Mouse (Mus musculus): Measurements from ENCODE around the gene 5730596B20Rik. TPM values are rescaled to one million over a fixed set of nuclear protein-coding genes. Genes with fewer than 3 reads are reported as not detected.

Gene 5730596B20Rik
- polyA plus RNA-seq, 1 experiment from 2014 or later, result not detected

DNA sequence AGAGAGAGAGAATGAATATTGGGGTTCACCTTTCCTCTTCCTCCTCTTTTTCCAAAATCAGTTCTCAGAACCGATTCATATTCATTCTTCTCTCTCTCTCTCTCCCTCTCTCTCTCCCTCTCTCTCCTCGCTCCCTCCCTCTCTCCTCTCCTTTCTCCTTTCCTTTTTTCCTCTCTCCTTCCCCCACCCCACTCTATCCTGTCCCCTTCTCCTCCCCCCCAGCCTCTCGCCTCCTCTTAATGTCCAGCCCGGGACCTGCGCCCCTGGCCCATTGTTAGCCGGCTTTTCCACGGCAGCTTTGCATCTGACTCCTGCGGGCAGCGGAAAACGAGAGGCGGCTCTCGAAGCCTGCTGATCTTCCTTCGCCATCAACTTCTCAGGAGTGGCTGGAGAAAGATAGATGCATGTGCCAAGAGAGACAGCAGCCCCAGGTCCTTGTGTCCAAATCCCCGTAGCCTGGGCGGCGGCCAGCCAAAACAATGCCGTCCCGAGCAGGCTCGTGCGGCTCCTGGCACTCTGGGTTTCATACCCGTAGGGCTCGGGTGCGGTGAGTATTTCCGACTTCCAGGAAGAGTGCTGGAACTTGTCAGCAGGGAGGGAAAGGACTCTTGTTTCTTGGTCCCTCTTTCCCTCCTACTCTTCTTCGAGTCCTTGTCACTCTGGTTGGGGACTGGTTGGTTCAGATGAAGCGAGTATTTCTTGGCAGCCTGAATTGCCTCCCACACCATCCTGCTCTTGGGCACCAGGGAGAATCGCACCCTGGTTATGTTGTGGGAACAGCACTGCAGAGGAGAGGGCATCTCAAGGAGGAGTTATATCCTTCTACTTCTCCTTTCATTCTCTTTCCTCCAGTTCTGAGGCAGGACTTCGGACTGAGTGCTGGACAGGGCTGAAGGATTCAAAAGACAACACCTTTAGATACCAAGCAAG lies 11.6 kb upstream of the 5730596B20Rik start:
- Histone ChIP-seq H3K9me3 (ENCODE audit: low read length) (no peaks in the 10 kb centered on the region), H3K4me2 (ENCODE audit: low read depth, low read length) (peak overlapping the region; percentile 44), H3K27ac (ENCODE audit: low read depth) (peak overlapping the region; percentile 39; the same call in 1 of the 2 replicates), H3K4me1 (ENCODE audit: insufficient read depth) (no peaks in the 10 kb centered on the region; the same call in 1 of the 2 replicates), H3K36me3 (replicated peaks; ENCODE audit: insufficient read depth, low read length) (no peaks in the 10 kb centered on the region), H3K4me3 (ENCODE audit: low read depth, low read length) (no peak overlapping the region), H3K27me3 (ENCODE audit: insufficient read depth, low read length) (peaks cover 95% of the 10 kb centered on the region), H3K9ac (replicated peaks) (no peak overlapping the region)
- no peak for ATAC-seq
- peak; percentile 14 for DNase-seq
- no peak for TF ChIP-seq CTCF (IDR thresholded peaks at IDR 0.05; ENCODE audit: low read depth)
- no peak for TF ChIP-seq EP300 (IDR thresholded peaks at IDR 0.05; ENCODE audit: low read depth)
- 10% methylated on average over 28 of the region's 28 CpGs for WGBS (ENCODE audit: insufficient replicate concordance)

DNA sequence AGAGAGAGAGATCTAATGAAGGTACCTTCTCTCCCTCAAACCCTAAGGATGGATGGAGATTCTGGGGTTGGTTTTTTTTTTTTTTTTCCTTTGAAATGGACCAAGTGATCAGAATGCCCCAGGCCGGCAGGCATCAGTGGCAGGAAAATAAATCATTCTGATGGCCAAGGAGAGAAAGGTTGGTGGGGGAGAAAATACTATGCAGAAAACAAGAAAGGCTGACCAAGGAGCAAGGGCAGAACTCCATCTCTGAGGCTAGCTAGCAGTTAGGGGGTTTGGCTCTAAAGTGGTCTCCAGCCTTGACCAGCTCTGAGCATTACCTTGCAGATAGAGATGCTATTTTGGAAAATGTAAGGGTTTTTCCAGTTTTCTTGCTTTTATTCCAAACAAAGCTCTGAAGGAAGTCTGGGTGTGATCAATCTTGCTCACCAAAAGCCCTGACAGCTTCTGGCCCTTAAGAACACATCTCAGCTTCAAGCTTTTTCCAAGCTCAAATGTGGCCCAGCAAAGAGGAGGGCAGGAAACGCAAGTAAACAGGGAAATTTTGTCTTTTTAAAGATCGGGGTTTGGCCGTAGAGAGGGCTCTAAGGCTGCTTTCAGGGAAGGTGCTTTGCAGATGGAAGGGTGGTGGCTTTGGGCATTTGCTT lies 10.7 kb upstream of the 5730596B20Rik start:
- peaks cover 96% of the 10 kb centered on the region for H3K27me3 ChIP-seq (ENCODE audit: insufficient read depth, low read length)
- 23% methylated on average over 4 of the region's 4 CpGs for WGBS (ENCODE audit: insufficient replicate concordance)
- no peaks in the 10 kb centered on the region for H3K4me1 ChIP-seq (ENCODE audit: insufficient read depth)
- H3K9me3 ChIP-seq (ENCODE audit: low read length), result no peaks in the 10 kb centered on the region
- peak overlapping the region; percentile 3; the same call in 1 of the 2 replicates for H3K27ac ChIP-seq (ENCODE audit: low read depth)
- H3K9ac ChIP-seq (replicated peaks), result no peak overlapping the region
- H3K4me2 ChIP-seq (ENCODE audit: low read depth, low read length), result no peak overlapping the region; the same call in 1 of the 2 replicates
- DNase-seq (peak; percentile 4), ATAC-seq (no peak)
- no peaks in the 10 kb centered on the region for H3K36me3 ChIP-seq (replicated peaks; ENCODE audit: insufficient read depth, low read length)
- TF ChIP-seq EP300 (IDR thresholded peaks at IDR 0.05; ENCODE audit: low read depth) (no peak), CTCF (IDR thresholded peaks at IDR 0.05; ENCODE audit: low read depth) (no peak)
- H3K4me3 ChIP-seq (ENCODE audit: low read depth, low read length), result no peak overlapping the region

DNA sequence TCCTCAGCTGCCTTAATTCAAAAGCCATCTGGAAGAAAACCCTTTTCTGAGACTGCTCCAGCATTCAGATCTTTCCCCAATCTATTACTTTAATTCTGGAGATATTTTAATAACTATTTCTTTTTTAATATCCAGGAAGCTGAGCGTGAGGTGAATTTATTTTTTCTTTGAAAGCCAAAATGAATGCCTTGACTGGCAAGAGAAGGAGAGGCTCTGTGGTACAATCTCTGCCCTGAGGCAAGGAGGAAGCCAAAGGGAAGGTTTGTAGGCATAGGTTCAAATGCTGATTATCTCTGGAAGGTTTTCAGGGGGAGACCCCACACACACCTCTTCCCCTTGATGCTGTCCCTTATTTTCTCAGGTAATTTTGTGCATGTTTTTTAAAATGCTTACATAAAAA lies 10.1 kb upstream of the 5730596B20Rik start:
- H3K4me1 ChIP-seq (ENCODE audit: insufficient read depth), result no peaks in the 10 kb centered on the region
- no peaks in the 10 kb centered on the region for H3K9me3 ChIP-seq (ENCODE audit: low read length)
- no peak for DNase-seq
- no peaks in the 10 kb centered on the region for H3K36me3 ChIP-seq (replicated peaks; ENCODE audit: insufficient read depth, low read length)
- ATAC-seq, result no peak
- H3K4me3 ChIP-seq (ENCODE audit: low read depth, low read length), result no peak overlapping the region
- 44% methylated on average over 1 of the region's 1 CpGs for WGBS (ENCODE audit: insufficient replicate concordance)
- H3K4me2 ChIP-seq (ENCODE audit: low read depth, low read length), result no peak overlapping the region
- H3K9ac ChIP-seq (replicated peaks), result no peak overlapping the region
- H3K27ac ChIP-seq (ENCODE audit: low read depth), result peak overlapping the region; percentile 3; the same call in 1 of the 2 replicates
- peaks cover 96% of the 10 kb centered on the region for H3K27me3 ChIP-seq (ENCODE audit: insufficient read depth, low read length)
- TF ChIP-seq CTCF (IDR thresholded peaks at IDR 0.05; ENCODE audit: low read depth) (no peak), EP300 (IDR thresholded peaks at IDR 0.05; ENCODE audit: low read depth) (no peak)

DNA sequence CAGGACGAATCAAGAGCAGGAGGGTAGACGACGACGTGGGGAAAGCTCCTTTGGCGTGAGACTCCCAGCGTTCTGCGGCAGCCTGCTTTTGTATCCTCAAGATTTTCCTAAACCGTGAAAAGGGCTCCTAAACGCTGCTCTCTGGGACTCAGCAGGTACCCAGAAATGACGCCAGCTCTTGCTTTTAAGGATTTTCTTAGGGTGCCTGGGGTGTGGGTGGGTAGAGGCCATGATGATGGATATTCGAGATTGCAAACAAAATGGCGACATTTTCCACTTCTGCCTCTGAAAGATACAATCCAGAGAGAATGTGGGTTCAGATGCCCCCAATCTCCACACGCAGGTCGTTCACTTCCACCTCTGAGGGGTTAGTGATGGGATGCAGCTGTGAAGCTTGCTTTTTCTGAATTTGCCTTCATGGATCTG lies 9.5 kb upstream of the 5730596B20Rik start:
- TF ChIP-seq CTCF (IDR thresholded peaks at IDR 0.05; ENCODE audit: low read depth) (no peak), EP300 (IDR thresholded peaks at IDR 0.05; ENCODE audit: low read depth) (no peak)

DNA sequence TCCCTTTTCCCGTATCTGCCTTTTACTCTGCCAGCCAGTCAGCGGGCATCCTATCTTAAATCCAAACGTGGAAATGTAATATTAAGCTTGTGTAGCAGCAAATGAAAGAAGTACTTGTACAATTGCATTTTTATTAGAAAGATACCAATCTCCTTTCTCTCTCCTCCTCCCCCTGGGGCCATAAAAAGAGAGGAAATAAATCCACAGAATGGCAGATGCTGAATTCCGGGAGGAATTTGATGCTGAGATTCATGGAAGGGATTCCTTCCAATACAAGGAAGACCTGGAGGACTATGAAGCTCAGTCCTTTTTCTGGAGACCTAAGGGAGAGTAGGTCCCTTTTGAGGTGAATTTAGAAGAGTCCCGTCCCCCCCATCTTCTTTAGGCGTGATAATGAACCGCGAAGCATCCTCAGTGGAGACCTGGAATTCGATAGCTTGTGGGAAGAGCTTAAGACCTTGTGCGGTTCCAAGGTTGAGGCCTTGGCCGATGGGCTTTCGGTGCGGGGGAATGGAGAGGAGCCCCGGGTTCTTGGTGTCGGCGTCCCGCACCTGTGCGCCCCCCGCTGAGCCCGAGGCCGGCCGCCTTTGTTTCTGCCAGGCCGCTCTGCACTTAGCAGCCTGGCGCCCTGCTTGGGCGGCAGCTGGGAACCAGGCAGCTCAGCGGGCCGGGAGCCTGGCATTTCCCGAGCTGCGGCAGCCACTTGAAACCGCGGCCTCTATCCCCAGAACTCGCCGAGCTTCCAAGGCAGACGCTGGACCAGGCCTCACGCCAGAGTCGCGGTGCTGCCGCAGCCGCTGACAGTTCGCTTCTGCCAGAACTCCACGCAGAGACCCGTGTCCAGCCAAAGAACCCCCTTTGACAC lies 8.9 kb upstream of the 5730596B20Rik start:
- no peak overlapping the region for H3K4me3 ChIP-seq (ENCODE audit: low read depth, low read length)
- DNase-seq, result no peak
- 41% methylated on average over 42 of the region's 42 CpGs for WGBS (ENCODE audit: insufficient replicate concordance)
- H3K27ac ChIP-seq (ENCODE audit: low read depth), result no peak overlapping the region
- H3K4me2 ChIP-seq (ENCODE audit: low read depth, low read length), result peak overlapping the region; percentile 13
- no peak for ATAC-seq
- no peaks in the 10 kb centered on the region for H3K9me3 ChIP-seq (ENCODE audit: low read length)
- H3K27me3 ChIP-seq (ENCODE audit: insufficient read depth, low read length), result peaks cover 95% of the 10 kb centered on the region
- peaks cover 3% of the 10 kb centered on the region; the same call in 1 of the 2 replicates for H3K4me1 ChIP-seq (ENCODE audit: insufficient read depth)
- no peaks in the 10 kb centered on the region for H3K36me3 ChIP-seq (replicated peaks; ENCODE audit: insufficient read depth, low read length)
- no peak overlapping the region for H3K9ac ChIP-seq (replicated peaks)
- no peak for TF ChIP-seq EP300 (IDR thresholded peaks at IDR 0.05; ENCODE audit: low read depth)
- no peak for TF ChIP-seq CTCF (IDR thresholded peaks at IDR 0.05; ENCODE audit: low read depth)

More for the DNA sequence above, 9.5 kb upstream of the 5730596B20Rik start:
- Histone ChIP-seq H3K9me3 (ENCODE audit: low read length) (no peaks in the 10 kb centered on the region), H3K27me3 (ENCODE audit: insufficient read depth, low read length) (peaks cover 97% of the 10 kb centered on the region), H3K9ac (replicated peaks) (no peak overlapping the region), H3K4me2 (ENCODE audit: low read depth, low read length) (no peak overlapping the region), H3K27ac (ENCODE audit: low read depth) (no peak overlapping the region), H3K36me3 (replicated peaks; ENCODE audit: insufficient read depth, low read length) (no peaks in the 10 kb centered on the region), H3K4me3 (ENCODE audit: low read depth, low read length) (no peak overlapping the region), H3K4me1 (ENCODE audit: insufficient read depth) (peaks cover 3% of the 10 kb centered on the region; the same call in 1 of the 2 replicates)
- WGBS (ENCODE audit: insufficient replicate concordance), result 43% methylated on average over 14 of the region's 14 CpGs
- ATAC-seq (no peak), DNase-seq (no peak)
